Mouse (Mus musculus) myocyte (in vitro differentiated cells): ENCODE data around the gene Ms4a15.

ENCODE experiments used
- CEBPB ChIP-seq: IDR thresholded peaks from 2 replicates; pipeline ENCODE4 v1.6.1; 2011; ENCODE audit warnings: mild to moderate bottlenecking, moderate library complexity; ENCODE audit not compliant: poor library complexity, insufficient read depth, severe bottlenecking
- E2F4 ChIP-seq: IDR thresholded peaks from one replicate; pipeline ENCODE4 v1.6.1; 2011; ENCODE audit warnings: mild to moderate bottlenecking, control low read depth, moderate library complexity; ENCODE audit not compliant: insufficient read depth
- MAX ChIP-seq: IDR thresholded peaks from one replicate; pipeline ENCODE4 v1.6.1; 2011; ENCODE audit warnings: low read depth, mild to moderate bottlenecking, control low read depth
- MYOD1 ChIP-seq, 3 experiments: IDR thresholded peaks; one replicate each; pipeline ENCODE4 v1.6.1; 2011; ENCODE audit warnings: control low read depth in 2 of 3, low read depth in 2 of 3, mild to moderate bottlenecking in 2 of 3, moderate library complexity in 1 of 3; ENCODE audit not compliant: insufficient read length in 2 of 3, control insufficient read depth in 1 of 3
- MYOG ChIP-seq, 3 experiments: IDR thresholded peaks; one replicate each; pipeline ENCODE4 v1.6.1; 2011; ENCODE audit warnings: control low read depth in 2 of 3, low read depth in 2 of 3, mild to moderate bottlenecking in 2 of 3; ENCODE audit not compliant: insufficient read length in 2 of 3, control insufficient read depth in 1 of 3, insufficient read depth in 1 of 3
- POLR2A ChIP-seq: IDR thresholded peaks from one replicate; pipeline ENCODE4 v1.6.1; 2011; ENCODE audit warnings: low read depth, mild to moderate bottlenecking, control low read depth, moderate library complexity; ENCODE audit not compliant: insufficient read length
- POLR2AphosphoS2 ChIP-seq: IDR thresholded peaks from one replicate; pipeline ENCODE4 v1.6.1; 2011; ENCODE audit warnings: low read depth, control low read depth; ENCODE audit not compliant: insufficient read length
- REST ChIP-seq: IDR thresholded peaks from one replicate; pipeline ENCODE4 v1.6.1; 2011; ENCODE audit warnings: mild to moderate bottlenecking, control low read depth, moderate library complexity; ENCODE audit not compliant: insufficient read depth, insufficient read length
- TCF12 ChIP-seq: IDR thresholded peaks from one replicate; pipeline ENCODE4 v1.6.1; 2011; ENCODE audit warnings: mild to moderate bottlenecking, control low read depth; ENCODE audit not compliant: poor library complexity, insufficient read depth, severe bottlenecking
- TCF3 ChIP-seq: IDR thresholded peaks from one replicate; pipeline ENCODE4 v1.6.1; 2011; ENCODE audit warnings: low read depth, control low read depth; ENCODE audit not compliant: insufficient read length
- USF1 ChIP-seq: IDR thresholded peaks from one replicate; pipeline ENCODE4 v1.6.1; 2011; ENCODE audit warnings: low read depth, mild to moderate bottlenecking, control low read depth, moderate library complexity

DNA sequence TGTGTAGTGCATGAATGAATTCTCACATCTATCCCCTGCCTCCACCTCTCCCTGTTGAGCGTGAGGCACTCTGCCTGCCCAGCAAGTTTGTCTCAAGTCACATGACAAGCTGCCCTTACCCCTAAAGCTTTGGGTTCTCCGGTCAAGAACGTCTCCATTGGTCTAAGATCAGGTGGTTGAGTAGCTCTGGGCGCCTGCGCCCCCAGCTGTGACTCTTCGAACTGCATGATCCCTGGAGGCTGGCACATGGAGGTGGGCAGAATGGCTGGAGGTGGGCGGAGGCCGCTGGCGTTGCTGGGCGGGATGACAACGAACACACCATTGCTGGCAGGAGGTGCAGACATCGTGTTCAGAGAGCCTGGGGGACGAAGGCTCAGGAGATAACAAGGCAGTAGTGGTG is 8.5 kb downstream of the Ms4a15 start:
- TF ChIP-seq USF1 (no peak), MAX (no peak), POLR2AphosphoS2 (no peak), E2F4 (no peak), POLR2A (no peak), REST (no peak), TCF12 (no peak), CEBPB (no peak), MYOG (IDR thresholded peaks at IDR 0.05; ENCODE audit: control insufficient read depth in 1 of 3, insufficient read depth in 1 of 3, insufficient read length in 2 of 3, low read depth in 2 of 3) (no peak), MYOD1 (IDR thresholded peaks at IDR 0.05; ENCODE audit: control insufficient read depth in 1 of 3, insufficient read length in 2 of 3, low read depth in 2 of 3) (no peak), TCF3 (no peak)
